Comparison of ENCODE assay signal across 9 mouse cellular contexts in genomic region chr16:31276539-31276938, GRCm38 (mm10). TPM values are rescaled to one million over a fixed set of nuclear protein-coding genes. Genes with fewer than 3 reads are reported as not detected.
A peak's percentile ranks its signal among the peaks of the same experiment; 100 is the strongest.
DNase-seq lines count a peak whose midpoint lies in the region; ATAC-seq and TF ChIP-seq lines count a peak whose summit lies in the region.
"Had no signal": no experiment of that assay in that cellular context is flagged by ENCODE, and none has a peak within 500 bp of the region (broad histone marks: within the 10 kb centered on the region; RNA-seq: fewer than 3 reads in every experiment).

No protein-coding gene starts in this region.

- peak overlapping the region; percentile 95 for H3K27ac ChIP-seq in heart, adult 2 months
- peak overlapping the region; percentile 81 for H3K27ac ChIP-seq in kidney, embryonic 15.5 days
- peak overlapping the region; percentile 74 for H3K27ac ChIP-seq in lung, embryonic 16.5 days (ENCODE audit: low read length)
- H3K27ac ChIP-seq: macrophage had no signal

- peaks cover 4% of the 10 kb centered on the region; the same call in 1 of the 2 replicates for H3K79me2 ChIP-seq in heart, adult 2 months (replicated peaks; ENCODE audit: control insufficient read depth, insufficient read depth, low read length)

- TF ChIP-seq EP300 in heart, adult 2 months (IDR thresholded peaks at IDR 0.05; ENCODE audit: insufficient read depth, low read depth, low read length), result peak; percentile 99

- H3K9me3 ChIP-seq in kidney, embryonic 15.5 days (replicated peaks), result no peaks in the 10 kb centered on the region
- H3K9me3 ChIP-seq in lung, embryonic 16.5 days (ENCODE audit: control insufficient read depth, low read length), result no peaks in the 10 kb centered on the region

- TF ChIP-seq POLR2A in heart, adult 2 months (IDR thresholded peaks at IDR 0.05; ENCODE audit: insufficient read depth, low read depth, low read length), result peak; percentile 20; the same call in 1 of the 2 replicates

- TF ChIP-seq CTCF in heart, adult 2 months (IDR thresholded peaks at IDR 0.05), result no peak

- H3K36me3 ChIP-seq in heart, adult 2 months (ENCODE audit: control insufficient read depth, insufficient read depth, low read length), result peaks cover 12% of the 10 kb centered on the region
- no peaks in the 10 kb centered on the region; the same call in 1 of the 2 replicates for H3K36me3 ChIP-seq in kidney, embryonic 15.5 days
- no peaks in the 10 kb centered on the region for H3K36me3 ChIP-seq in lung, embryonic 16.5 days (ENCODE audit: control insufficient read depth, insufficient read depth, low read length)

- no peak overlapping the region for H3K9ac ChIP-seq in heart, adult 2 months (ENCODE audit: low read depth, low read length)
- no peak overlapping the region for H3K9ac ChIP-seq in kidney, embryonic 15.5 days
- H3K9ac ChIP-seq in lung, embryonic 16.5 days (ENCODE audit: low read length), result no peak overlapping the region

- H3K27me3 ChIP-seq in heart, adult 2 months (ENCODE audit: control insufficient read depth, insufficient read depth, low read length), result no peaks in the 10 kb centered on the region
- H3K27me3 ChIP-seq in kidney, embryonic 15.5 days, result no peaks in the 10 kb centered on the region
- no peaks in the 10 kb centered on the region for H3K27me3 ChIP-seq in lung, embryonic 16.5 days (ENCODE audit: control insufficient read depth, insufficient read depth, low read depth, low read length)

- WGBS in heart, adult 2 months, result 19% methylated on average over 7 of the region's 7 CpGs
- 67% methylated on average over 7 of the region's 7 CpGs for WGBS in kidney, embryonic 15.5 days
- WGBS in lung, embryonic 16.5 days, result 48% methylated on average over 7 of the region's 7 CpGs

- H3K4me1 ChIP-seq in heart, adult 2 months (ENCODE audit: control insufficient read depth, insufficient read depth, low read length), result peaks cover 18% of the 10 kb centered on the region
- peaks cover 40% of the 10 kb centered on the region for H3K4me1 ChIP-seq in kidney, embryonic 15.5 days
- H3K4me1 ChIP-seq in lung, embryonic 16.5 days (replicated peaks; ENCODE audit: control insufficient read depth, insufficient read depth, low read length), result peaks cover 20% of the 10 kb centered on the region

- no peak overlapping the region for H3K4me2 ChIP-seq in kidney, embryonic 15.5 days
- no peak overlapping the region for H3K4me2 ChIP-seq in lung, embryonic 16.5 days (ENCODE audit: low read depth, low read length)

- peak; percentile 12 for ATAC-seq in cerebellum, adult (ENCODE audit: insufficient number of reproducible peaks, low FRiP score, low TSS enrichment)
- ATAC-seq in kidney, embryonic 15.5 days (replicated peaks; ENCODE audit: low FRiP score), result no peak
- ATAC-seq in lung, embryonic 16.5 days (ENCODE audit: low read depth), result peak; percentile 46

- H3K4me3 ChIP-seq in heart, adult 2 months, result no peak overlapping the region; the same call in 1 of the 2 replicates
- H3K4me3 ChIP-seq in kidney, embryonic 15.5 days (replicated peaks), result no peak overlapping the region
- no peak overlapping the region for H3K4me3 ChIP-seq in lung, embryonic 16.5 days (ENCODE audit: low read length)

- intact Hi-C loops in heart, adult 2 months (cut with DNase I), result loop anchor here (1.0 to 10.0 kb wide), 2 partner anchors 14 to 722 kb away; partner anchors contain the start of gene Tmem44

- peak; percentile 24 to 31 for DNase-seq in frontal cortex, postnatal 36 days (ENCODE audit: low spot score in 2 of 2)
- no peak for DNase-seq in frontal cortex, postnatal 25 days (ENCODE audit: low spot score in 2 of 2)
- peak; percentile 85 to 90 for DNase-seq in heart, adult 2 months
- peak; percentile 32 for DNase-seq in urinary bladder, postnatal 25 days (ENCODE audit: low spot score)
- no peak for DNase-seq in thymus, postnatal 36 days

RNA-seq across cellular contexts. Expression of gene Ppp1r2, which starts 1.5 kb away (rescaled TPM):
- total RNA-seq in heart, adult 2 months (2021), result 10 to 100 TPM; 77.3 to 88.3 TPM
- polyA plus RNA-seq in heart, adult 2 months (2012; rRNA removed), result 33.1 and 40.6 TPM in 2 replicates
- polyA plus RNA-seq in kidney, embryonic 15.5 days (2015; fragmentation: Nextera tagmentation; extraction: Ambion mirVana), result 87.7 and 91.7 TPM in 2 replicates
- 110 and 116 TPM in 2 replicates for polyA plus RNA-seq in lung, embryonic 16.5 days (2015; fragmentation: Nextera tagmentation; extraction: Ambion mirVana)

RNA-seq across cellular contexts. Expression of gene Apod, which starts 38.1 kb away (rescaled TPM):
- total RNA-seq in heart, adult 2 months (2021), result 1 to 10 TPM; 5.3 to 7.5 TPM
- 4.4 and 4.7 TPM in 2 replicates for polyA plus RNA-seq in heart, adult 2 months (2012; rRNA removed)
- 0.36 and 1.0 TPM in 2 replicates for polyA plus RNA-seq in kidney, embryonic 15.5 days (2015; fragmentation: Nextera tagmentation; extraction: Ambion mirVana)
- 0.38 and 1.2 TPM in 2 replicates for polyA plus RNA-seq in lung, embryonic 16.5 days (2015; fragmentation: Nextera tagmentation; extraction: Ambion mirVana)

Comparison
In these comparisons a context has a peak if more than half of its experiments do, and no peak if none do; other contexts are left out.
1. DNase-seq: peak in frontal cortex, postnatal 36 days (2 of 2), heart, adult 2 months (2 of 2) and urinary bladder, postnatal 25 days (single experiment); none in frontal cortex, postnatal 25 days (0 of 2) and thymus, postnatal 36 days (0 of 2).
2. Peak in every context shown above with its lines, with median percentiles within 50 percentile points of each other: H3K27ac ChIP-seq.